Mouse (Mus musculus) adrenal gland, postnatal 14 days (tissue): ENCODE results near the gene Vpreb3. TPM values are rescaled to one million over a fixed set of nuclear protein-coding genes. Genes with fewer than 3 reads are reported as not detected.
A peak's percentile ranks its signal among the peaks of the same experiment; 100 is the strongest.
"Not testable (repeated sequence)": the region's sequence is repeated elsewhere in the genome, so short reads cannot be mapped to it uniquely, and the experiment has no call there.

ENCODE experiments used
- DNase-seq: peaks from one replicate; pipeline ENCODE4 v3.0.0; 2021; ENCODE audit warnings: mixed read lengths
- total RNA-seq: library from RNA; stranded (reverse); gene quantifications from 2 replicates; pipeline ENCODE4 v1.2.3, GENCODE M21; 2021

Vpreb3 gene
- total RNA-seq, 1 experiment from 2014 or later: 2.2 TPM

DNA sequence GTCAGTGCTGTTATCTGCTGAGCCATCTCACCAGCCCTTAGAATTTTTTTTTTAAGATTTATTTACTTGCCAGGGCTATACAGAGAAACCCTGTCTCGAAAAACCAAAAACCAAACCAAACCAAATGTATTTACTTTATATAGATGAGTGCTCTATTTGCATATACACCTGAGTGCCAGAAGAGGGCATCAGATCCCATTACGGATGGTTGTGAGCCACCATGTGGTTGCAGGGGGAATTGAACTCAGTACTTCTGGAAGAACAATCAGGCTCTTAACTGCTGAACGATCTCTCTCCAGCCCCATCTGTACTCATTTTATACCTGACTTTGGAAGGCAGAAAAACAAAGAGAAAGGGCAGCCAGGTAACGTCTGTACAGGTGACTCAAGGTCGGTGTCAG is 32.4 kb downstream of the Vpreb3 start:
- peak; percentile 44 for DNase-seq

DNA sequence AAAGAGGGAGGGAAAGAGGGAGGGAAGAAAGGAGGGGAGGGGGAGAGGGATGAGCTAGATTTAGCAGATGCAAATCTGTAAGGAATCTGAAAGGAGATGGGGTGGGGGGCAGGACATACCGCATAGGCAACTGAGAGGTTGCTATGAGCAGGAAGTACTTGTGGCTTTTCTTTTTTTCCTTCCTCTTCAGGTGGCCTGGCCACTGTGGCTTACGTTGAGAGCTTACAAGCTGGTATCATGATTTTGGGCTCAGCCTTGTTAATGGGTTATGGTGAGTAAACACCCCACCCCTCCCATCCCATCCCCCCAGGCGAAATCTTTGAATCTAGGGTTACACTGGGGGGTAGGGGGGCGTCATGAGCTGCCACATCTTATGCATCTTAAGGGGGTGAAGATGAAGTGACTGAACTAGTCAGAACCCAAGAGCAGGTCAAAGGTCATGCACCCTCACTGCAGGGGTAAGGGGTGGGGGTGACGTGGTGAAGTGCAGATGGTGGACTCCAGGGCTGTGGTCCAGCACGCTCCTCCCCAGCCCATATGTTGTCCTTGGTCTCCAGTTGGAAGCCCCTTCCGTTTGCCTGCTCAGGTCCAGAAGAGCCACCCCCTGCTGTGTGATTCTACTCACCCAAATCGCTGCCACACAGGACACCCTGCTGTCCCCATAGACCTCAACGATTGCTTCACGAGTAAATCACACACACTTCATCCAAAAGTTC is 35.4 kb downstream of the Vpreb3 start:
- no peak for DNase-seq

DNA sequence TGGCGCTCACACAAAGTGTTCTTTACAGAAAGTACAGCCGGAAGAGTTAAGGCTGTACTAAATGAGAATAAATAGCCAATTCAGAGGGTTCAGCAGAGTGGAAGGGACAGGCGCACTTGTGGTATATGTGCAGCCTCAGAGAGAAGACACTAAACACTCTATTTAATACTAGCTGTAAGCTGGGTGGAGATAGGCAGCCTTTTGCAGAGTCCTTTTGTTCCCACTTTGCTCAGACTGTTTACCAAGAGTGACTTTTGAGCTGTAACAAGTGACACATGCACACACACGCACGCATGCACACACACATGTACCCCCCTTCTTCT is 35.9 kb downstream of the Vpreb3 start:
- DNase-seq: no peak

GRCm38 (mm10) chr10:75979432-75979831 is 36.6 kb downstream of the Vpreb3 start:
- DNase-seq: no peak

- DNase-seq: no peak
These were observed 47.7 kb downstream of the Vpreb3 start for GRCm38 (mm10) chr10:75990430-75991042.

GRCm38 (mm10) chr10:75993616-75994240 is 50.9 kb downstream of the Vpreb3 start:
- no peak for DNase-seq

GRCm38 (mm10) chr10:75994531-75995210 is 51.8 kb downstream of the Vpreb3 start:
- DNase-seq: not testable (repeated sequence)

DNA sequence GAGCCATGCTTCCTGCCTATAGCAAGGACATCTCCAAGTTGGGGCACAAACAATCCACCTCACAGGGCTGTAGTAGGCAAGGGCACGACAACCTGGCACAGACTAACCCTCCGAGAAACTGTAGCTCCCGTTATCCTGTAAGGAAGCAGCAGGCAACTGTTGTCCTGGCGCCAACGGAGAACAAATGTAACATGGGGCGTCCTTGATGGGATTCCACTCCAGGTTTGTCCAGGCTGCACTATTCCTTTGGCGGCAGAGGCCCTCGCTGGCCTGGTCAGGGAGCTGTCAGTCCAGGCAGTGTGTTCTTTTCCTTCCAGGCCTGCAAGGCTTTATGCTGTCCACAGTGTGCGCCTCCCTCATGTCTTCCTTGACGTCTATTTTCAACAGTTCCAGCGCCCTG is 52.6 kb downstream of the Vpreb3 start:
- no peak for DNase-seq

DNA sequence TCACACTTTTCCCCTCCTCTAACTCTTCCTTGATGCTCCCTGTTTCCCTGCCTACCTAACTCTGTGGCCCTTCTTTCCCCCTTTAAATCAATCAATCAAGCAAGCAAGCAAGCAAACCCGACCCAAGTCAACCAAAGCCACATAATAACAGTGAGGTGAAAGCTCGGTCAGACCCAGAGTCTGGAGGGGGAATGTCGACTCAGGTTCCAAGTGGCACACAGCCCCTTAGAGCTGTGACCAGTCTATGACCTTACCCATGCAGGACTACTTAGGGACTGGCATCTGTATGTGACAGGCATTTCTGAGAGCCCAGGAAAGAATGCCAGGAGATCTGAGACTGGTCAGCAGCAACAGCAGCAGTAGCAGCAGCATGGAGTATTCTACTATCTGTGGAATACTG is 53.5 kb downstream of the Vpreb3 start:
- no peak for DNase-seq

Other genes with a start within 250 kb of the Vpreb3 start
- gene Cabin1, start 178.7 kb upstream of the Vpreb3 start, total RNA-seq: 34.2 and 36.2 TPM in 2 replicates
- 210 and 231 TPM in 2 replicates for gene Ddt, start 169.6 kb upstream of the Vpreb3 start, total RNA-seq
- gene Gm20441, start 162.1 kb upstream of the Vpreb3 start, total RNA-seq: not detected in 2 replicates
- gene Gstt3, start 161.6 kb upstream of the Vpreb3 start, total RNA-seq: 20.2 and 21.2 TPM in 2 replicates
- 69.1 and 93.9 TPM in 2 replicates for gene Gstt1, start 144.5 kb upstream of the Vpreb3 start, total RNA-seq
- gene Gstt4, start 120.5 kb upstream of the Vpreb3 start, total RNA-seq: 0.59 and 0.79 TPM in 2 replicates
- gene Gstt2, start 105.6 kb upstream of the Vpreb3 start, total RNA-seq: 33.3 and 40.9 TPM in 2 replicates
- gene Mif, start 82.8 kb upstream of the Vpreb3 start, total RNA-seq: 259 and 296 TPM in 2 replicates
- 1.8 and 1.9 TPM in 2 replicates for gene Derl3, start 49.6 kb upstream of the Vpreb3 start, total RNA-seq
- 75.0 and 79.3 TPM in 2 replicates for gene Smarcb1, start 21.4 kb upstream of the Vpreb3 start, total RNA-seq
- gene Chchd10, start 9.9 kb upstream of the Vpreb3 start, total RNA-seq: 1,334 and 1,341 TPM in 2 replicates
- 7.9 and 8.6 TPM in 2 replicates for gene Mmp11, start 6.6 kb upstream of the Vpreb3 start, total RNA-seq
- 0.85 TPM in 1 of 2 replicates, not detected in the other for gene Gm867, start 2.4 kb upstream of the Vpreb3 start, total RNA-seq
- not detected in 2 replicates for gene Gm5134, start 11.5 kb downstream of the Vpreb3 start, total RNA-seq
- 8.8 and 11.5 TPM in 2 replicates for gene Zfp280b, start 89.6 kb downstream of the Vpreb3 start, total RNA-seq
- not detected in 2 replicates for gene Slc5a4b, start 167.9 kb downstream of the Vpreb3 start, total RNA-seq
- not detected in 2 replicates for gene Slc5a4a, start 204.4 kb downstream of the Vpreb3 start, total RNA-seq